Mouse (Mus musculus) embryonic facial prominence, embryonic 11.5 days (tissue): Measurements from ENCODE around the gene Sult1a1. TPM values are rescaled to one million over a fixed set of nuclear protein-coding genes. Genes with fewer than 3 reads are reported as not detected.

Experiments
- ATAC-seq: fragments of 200-750 bp; cut with Nextera tagmentation; replicated peaks from 2 replicates; pipeline ENCODE4 v1.8.0; 2017; ENCODE audit warnings: low read depth; ENCODE audit not compliant: insufficient number of reproducible peaks, low FRiP score, low TSS enrichment
- DNase-seq: peaks from one replicate; pipeline ENCODE4 v3.0.0-alpha.2; 2015; ENCODE audit warnings: low spot score
- H3K27ac ChIP-seq: fragments of 300-500 bp; sonication (generic); replicated peaks from 2 replicates; pipeline ENCODE4 v1.5.1; 2014; ENCODE audit warnings: mild to moderate bottlenecking, low read depth, low read length, control low read depth
- H3K27me3 ChIP-seq: fragments of 300-500 bp; sonication (generic); 2 replicates; pipeline ENCODE4 v1.6.1; 2014; ENCODE audit warnings: mild to moderate bottlenecking, low read length, moderate library complexity, mixed read lengths; ENCODE audit not compliant: control insufficient read depth, insufficient read depth
- H3K36me3 ChIP-seq: fragments of 300-500 bp; sonication (generic); replicated peaks from 2 replicates; pipeline ENCODE4 v1.6.1; 2014; ENCODE audit warnings: low read depth, mild to moderate bottlenecking, low read length, moderate library complexity, mixed read lengths; ENCODE audit not compliant: control insufficient read depth, insufficient read depth
- H3K4me1 ChIP-seq: fragments of 300-500 bp; sonication (generic); 2 replicates; pipeline ENCODE4 v1.6.1; 2014; ENCODE audit warnings: low read length, mixed read lengths; ENCODE audit not compliant: control insufficient read depth, insufficient read depth
- H3K4me2 ChIP-seq: fragments of 300-500 bp; sonication (generic); 2 replicates; pipeline ENCODE4 v1.6.1; 2014; ENCODE audit warnings: low read depth, mild to moderate bottlenecking, control low read depth, low read length, moderate library complexity
- H3K4me3 ChIP-seq: fragments of 300-500 bp; sonication (generic); 2 replicates; pipeline ENCODE4 v1.5.1; 2014; ENCODE audit warnings: low read depth, low read length, control low read depth
- H3K9ac ChIP-seq: fragments of 300-500 bp; sonication (generic); replicated peaks from 2 replicates; pipeline ENCODE4 v1.6.1; 2014; ENCODE audit warnings: mild to moderate bottlenecking, control low read depth, low read length
- H3K9me3 ChIP-seq: fragments of 300-500 bp; sonication (generic); replicated peaks from 2 replicates; pipeline ENCODE4 v1.6.1; 2016; ENCODE audit warnings: mild to moderate bottlenecking, low read length, inconsistent platforms, mixed read lengths; ENCODE audit not compliant: control insufficient read depth
- WGBS: fragments of 180-500 bp; shearing (Covaris S2); extraction: QIAGEN DNeasy Blood & Tissue Kit; methylation state at CpG from one replicate; pipeline ENCODE4 v1.1.7; 2014; 5-methylcytosine and 5-hydroxymethylcytosine counted together
- polyA plus RNA-seq: library from polyadenylated mRNA; unstranded; fragments of >200 nt; fragmentation: Nextera tagmentation; extraction: Ambion mirVana; gene quantifications from 2 replicates; pipeline ENCODE4 v1.2.1, GENCODE M21; 2014

Gene Sult1a1
- polyA plus RNA-seq, 1 experiment from 2014 or later = 0.15 TPM

DNA sequence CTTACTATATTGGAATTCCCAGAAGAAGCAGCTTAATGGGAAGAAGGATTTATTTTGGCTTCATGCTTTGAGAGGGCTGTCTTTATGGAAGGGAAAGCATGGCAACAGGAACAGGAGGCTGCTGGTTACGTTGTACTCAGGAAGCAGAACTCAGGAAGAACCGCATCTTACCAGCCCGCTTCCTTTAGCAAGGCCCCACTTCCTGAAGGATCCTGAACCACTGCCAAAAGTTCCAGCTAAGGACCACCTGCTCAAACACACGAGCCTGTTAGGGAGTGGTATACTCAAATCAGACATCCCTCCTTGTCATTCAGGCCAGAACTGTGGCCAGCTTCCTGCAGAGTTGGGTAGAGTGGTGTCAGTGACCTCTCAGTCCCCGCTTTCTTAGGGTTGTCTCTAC is 7.8 kb downstream of the Sult1a1 start:
- Histone ChIP-seq H3K9me3 (no peaks in the 10 kb centered on the region), H3K4me1 (no peaks in the 10 kb centered on the region), H3K36me3 (peaks cover 7% of the 10 kb centered on the region; the same call in 1 of the 2 replicates), H3K9ac (no peak overlapping the region), H3K4me2 (no peak overlapping the region), H3K27me3 (no peaks in the 10 kb centered on the region), H3K4me3 (no peak overlapping the region), H3K27ac (no peak overlapping the region)
- no peak for ATAC-seq
- no peak for DNase-seq
- 88% methylated on average over 5 of the region's 5 CpGs for whole genome bisulfite sequencing

DNA sequence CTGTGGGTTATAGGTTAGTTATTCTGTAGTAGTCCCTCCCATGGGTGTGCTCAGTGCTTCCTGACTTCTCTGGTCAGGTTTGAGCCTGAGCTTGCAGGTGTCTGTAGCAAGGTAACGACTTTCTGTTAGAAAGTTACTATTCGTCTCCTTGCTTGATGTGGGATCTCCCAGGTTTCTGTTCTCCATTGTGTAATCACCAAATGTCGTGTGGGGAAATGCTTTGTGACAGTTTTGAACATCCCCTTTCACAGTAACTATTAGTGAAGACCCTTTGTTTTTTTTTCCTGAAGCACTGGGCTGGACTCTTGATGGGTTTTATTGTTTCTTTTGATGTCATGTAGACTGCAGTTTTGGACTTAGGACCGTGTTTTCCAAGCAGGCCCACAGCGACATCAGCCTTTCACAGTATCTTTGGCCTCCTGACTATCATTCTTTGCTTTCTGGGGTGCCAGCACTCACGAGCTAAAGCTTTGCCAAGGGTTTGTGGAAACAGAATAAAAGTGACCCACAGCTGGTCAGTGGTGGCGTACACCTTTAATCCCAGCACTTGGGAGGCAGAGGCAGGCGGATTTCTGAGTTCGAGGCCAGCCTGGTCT is 8.6 kb downstream of the Sult1a1 start:
- H3K4me3 ChIP-seq = no peak overlapping the region
- 87% methylated on average over 9 of the region's 9 CpGs for WGBS
- H3K4me2 ChIP-seq = no peak overlapping the region
- no peak overlapping the region for H3K27ac ChIP-seq
- no peak for ATAC-seq
- no peak overlapping the region for H3K9ac ChIP-seq
- peaks cover 7% of the 10 kb centered on the region; the same call in 1 of the 2 replicates for H3K36me3 ChIP-seq
- no peaks in the 10 kb centered on the region for H3K27me3 ChIP-seq
- H3K9me3 ChIP-seq = no peaks in the 10 kb centered on the region
- H3K4me1 ChIP-seq = no peaks in the 10 kb centered on the region
- no peak for DNase-seq

DNA sequence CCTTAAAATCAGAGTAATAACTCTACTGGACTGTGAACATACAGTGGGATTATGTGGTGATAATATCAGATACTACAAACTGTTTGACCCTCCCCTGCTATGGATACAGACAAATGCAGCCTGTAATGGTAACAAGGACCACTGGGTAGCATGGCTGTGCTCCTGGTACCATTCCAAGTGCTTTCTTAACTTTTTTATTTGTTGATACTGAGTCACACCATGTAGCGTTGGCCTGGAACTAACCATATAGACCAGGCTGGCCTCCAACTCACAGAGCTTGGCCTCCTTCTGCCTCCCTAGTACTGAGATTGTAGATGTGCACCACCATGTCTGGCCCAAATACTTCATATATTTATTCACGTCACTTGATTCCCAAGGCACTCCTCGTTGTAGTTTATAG is 11.0 kb downstream of the Sult1a1 start:
- 94% methylated on average over 3 of the region's 3 CpGs for WGBS
- H3K27me3 ChIP-seq = no peaks in the 10 kb centered on the region
- no peak for ATAC-seq
- no peaks in the 10 kb centered on the region for H3K9me3 ChIP-seq
- no peaks in the 10 kb centered on the region for H3K4me1 ChIP-seq
- H3K36me3 ChIP-seq = peaks cover 3% of the 10 kb centered on the region; the same call in 1 of the 2 replicates
- no peak overlapping the region for H3K27ac ChIP-seq
- H3K4me2 ChIP-seq = no peak overlapping the region
- no peak for DNase-seq
- no peak overlapping the region for H3K4me3 ChIP-seq
- H3K9ac ChIP-seq = no peak overlapping the region

DNA sequence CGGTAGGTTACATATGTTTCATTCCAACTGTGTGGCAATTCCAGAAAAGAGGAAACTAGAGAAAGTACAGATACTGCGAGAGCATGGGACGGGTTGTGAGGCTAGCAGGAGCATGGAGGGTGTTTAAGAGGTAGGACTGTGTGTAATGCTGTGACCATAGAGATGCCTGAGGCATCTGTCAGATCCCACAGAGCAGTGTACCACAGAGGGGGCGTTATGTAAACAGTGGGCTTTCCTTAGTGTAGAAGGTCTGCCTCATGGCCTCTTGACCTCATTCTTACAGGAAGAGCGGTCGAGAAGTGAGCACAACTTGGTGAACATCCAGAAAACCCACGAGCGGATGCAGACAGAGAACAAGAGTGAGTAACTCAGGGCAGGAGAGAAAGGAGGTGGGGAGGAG is 12.6 kb downstream of the Sult1a1 start:
- peaks cover 3% of the 10 kb centered on the region; the same call in 1 of the 2 replicates for H3K36me3 ChIP-seq
- H3K27me3 ChIP-seq = no peaks in the 10 kb centered on the region
- DNase-seq = no peak
- H3K4me2 ChIP-seq = no peak overlapping the region
- H3K9ac ChIP-seq = no peak overlapping the region
- 61% methylated on average over 8 of the region's 8 CpGs for WGBS
- H3K9me3 ChIP-seq = no peaks in the 10 kb centered on the region
- no peak; the same call in 1 of the 2 replicates for ATAC-seq
- no peak overlapping the region for H3K27ac ChIP-seq
- no peaks in the 10 kb centered on the region for H3K4me1 ChIP-seq
- no peak overlapping the region for H3K4me3 ChIP-seq

DNA sequence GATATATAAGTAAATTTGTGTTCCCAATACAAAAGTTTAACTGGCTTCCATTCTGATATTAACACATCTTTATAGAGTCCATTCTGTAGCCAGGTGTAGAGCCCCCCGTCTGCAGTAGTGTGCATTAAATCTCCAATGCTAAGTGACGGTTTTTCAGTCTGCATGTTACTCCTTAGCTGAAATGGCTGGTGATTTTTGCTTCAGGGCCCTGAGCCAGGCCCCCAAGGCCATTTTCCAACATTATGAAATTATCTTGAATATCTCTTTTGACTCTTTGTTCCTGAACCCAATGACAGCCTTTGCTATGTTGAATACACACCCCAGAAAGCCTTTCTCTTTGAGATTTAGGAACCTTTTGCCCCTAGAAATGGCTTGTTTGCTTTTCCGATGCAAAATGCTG is 16.5 kb downstream of the Sult1a1 start:
- no peak overlapping the region for H3K9ac ChIP-seq
- H3K4me3 ChIP-seq = no peak overlapping the region
- no peak overlapping the region for H3K27ac ChIP-seq
- no peaks in the 10 kb centered on the region; the same call in 1 of the 2 replicates for H3K36me3 ChIP-seq
- no peaks in the 10 kb centered on the region for H3K4me1 ChIP-seq
- WGBS = 85% methylated on average over 3 of the region's 3 CpGs
- no peak for DNase-seq
- H3K9me3 ChIP-seq = no peaks in the 10 kb centered on the region
- H3K4me2 ChIP-seq = no peak overlapping the region
- ATAC-seq = no peak
- H3K27me3 ChIP-seq = no peaks in the 10 kb centered on the region

DNA sequence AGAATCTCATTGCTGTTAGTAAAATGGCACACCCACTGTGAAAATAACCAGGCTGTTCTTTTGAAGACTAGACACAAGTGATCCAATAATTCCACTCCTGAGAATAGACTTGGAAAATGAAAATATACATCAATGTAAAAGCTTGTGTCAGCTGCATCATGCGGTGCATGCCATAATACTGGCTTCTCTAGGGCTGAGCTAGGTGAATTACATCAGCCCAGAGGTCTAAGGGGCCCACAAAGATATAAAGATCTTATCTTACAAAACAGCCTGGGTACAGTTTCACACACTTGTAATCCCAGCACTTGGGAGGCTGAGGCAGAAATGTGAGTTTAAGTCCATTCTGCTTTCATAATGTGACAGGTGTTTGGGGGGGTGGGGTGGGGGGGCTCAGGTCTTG is 18.7 kb downstream of the Sult1a1 start:
- no peak for ATAC-seq
- DNase-seq = no peak
- Histone ChIP-seq H3K9ac (no peak overlapping the region), H3K4me1 (no peaks in the 10 kb centered on the region), H3K4me2 (no peak overlapping the region), H3K4me3 (no peak overlapping the region), H3K9me3 (no peaks in the 10 kb centered on the region), H3K36me3 (no peaks in the 10 kb centered on the region), H3K27ac (no peak overlapping the region), H3K27me3 (no peaks in the 10 kb centered on the region)
- WGBS = 80% methylated on average over 1 of the region's 1 CpGs

DNA sequence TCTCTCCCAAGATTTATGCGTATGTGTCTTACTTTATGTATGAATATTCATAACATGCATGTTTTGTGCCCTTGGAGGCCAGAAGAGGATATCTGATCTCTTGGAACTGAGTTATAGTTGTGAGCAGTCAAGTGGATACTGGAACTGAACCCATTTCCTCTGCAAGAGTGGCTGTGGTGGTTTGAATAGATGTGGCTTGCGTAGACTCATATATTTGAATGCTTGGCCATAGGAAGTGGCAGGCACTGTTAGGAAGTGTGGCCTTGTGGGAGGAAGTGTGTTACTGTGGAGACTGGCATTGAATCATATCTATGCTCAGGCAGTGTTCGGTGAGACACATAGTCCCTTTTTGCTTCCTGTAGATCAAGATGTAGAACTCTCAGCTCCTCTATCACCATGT is 20.5 kb downstream of the Sult1a1 start:
- ATAC-seq (no peak), DNase-seq (no peak)
- 94% methylated on average over 3 of the region's 3 CpGs for WGBS
- H3K9ac ChIP-seq = no peak overlapping the region
- no peak overlapping the region for H3K4me3 ChIP-seq
- H3K36me3 ChIP-seq = no peaks in the 10 kb centered on the region
- no peak overlapping the region for H3K4me2 ChIP-seq
- H3K9me3 ChIP-seq = no peaks in the 10 kb centered on the region
- H3K27ac ChIP-seq = no peak overlapping the region
- no peaks in the 10 kb centered on the region for H3K27me3 ChIP-seq
- H3K4me1 ChIP-seq = no peaks in the 10 kb centered on the region

DNA sequence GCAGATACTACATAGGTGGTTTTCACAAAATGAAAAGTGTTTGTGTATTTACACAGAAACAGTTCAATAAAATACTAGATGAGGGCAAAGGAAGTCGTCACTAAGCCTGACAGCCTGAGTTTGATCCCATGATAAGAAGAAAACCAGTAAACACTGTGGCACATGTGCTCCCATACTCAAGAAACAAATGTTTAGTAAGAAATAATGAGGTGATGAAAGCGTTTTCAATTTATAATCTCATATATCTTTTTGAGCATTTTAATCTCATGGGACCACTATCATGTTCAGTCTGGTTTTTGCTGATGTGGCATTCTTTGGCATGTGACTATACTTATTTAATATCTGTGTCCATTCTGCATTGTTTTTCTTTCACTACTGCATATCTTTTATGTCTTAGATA is 22.2 kb downstream of the Sult1a1 start:
- no peak for DNase-seq
- H3K36me3 ChIP-seq = no peaks in the 10 kb centered on the region
- H3K27me3 ChIP-seq = no peaks in the 10 kb centered on the region
- ATAC-seq = no peak
- no peaks in the 10 kb centered on the region for H3K9me3 ChIP-seq
- H3K4me2 ChIP-seq = no peak overlapping the region
- no peak overlapping the region for H3K27ac ChIP-seq
- no peak overlapping the region for H3K9ac ChIP-seq
- WGBS = 86% methylated on average over 2 of the region's 2 CpGs
- no peak overlapping the region for H3K4me3 ChIP-seq
- H3K4me1 ChIP-seq = no peaks in the 10 kb centered on the region
